Mouse (Mus musculus): ENCODE measurements around the gene Igsf8. TPM values are rescaled to one million over a fixed set of nuclear protein-coding genes. Genes with fewer than 3 reads are reported as not detected.

Igsf8 gene
- polyA plus RNA-seq, 1 experiment: 95.3 TPM

- H3K79me3 ChIP-seq (ENCODE audit: low read depth): no peaks in the 10 kb centered on the region
- H3K79me2 ChIP-seq (ENCODE audit: control insufficient read depth, insufficient read depth): no peaks in the 10 kb centered on the region
- no peak overlapping the region for H3ac ChIP-seq (ENCODE audit: control insufficient read depth, insufficient read length, low read depth)
- no peak for TF ChIP-seq CEBPB (IDR thresholded peaks at IDR 0.05; ENCODE audit: low read depth)
- no peak for TF ChIP-seq USF1 (IDR thresholded peaks at IDR 0.05; ENCODE audit: low read depth)
- no peak for TF ChIP-seq MAX (IDR thresholded peaks at IDR 0.05)
- no peak for TF ChIP-seq MYOD1 (IDR thresholded peaks at IDR 0.05; ENCODE audit: control insufficient read depth, insufficient read length, low read depth)
- no peak for TF ChIP-seq FOSL1 (IDR thresholded peaks at IDR 0.05; ENCODE audit: insufficient read depth, low read length, poor library complexity, severe bottlenecking)
- no peaks in the 10 kb centered on the region for H3K36me3 ChIP-seq (ENCODE audit: control insufficient read depth, insufficient read depth)
- no peak overlapping the region for H3K4me3 ChIP-seq (ENCODE audit: insufficient read depth, poor library complexity, severe bottlenecking)
- peaks cover 22% of the 10 kb centered on the region for H3K27me3 ChIP-seq (ENCODE audit: control insufficient read depth, insufficient read depth, insufficient read length)
Observed at GRCm38 (mm10) chr1:172329616-172330015, 68.2 kb downstream of the Igsf8 start.

GRCm38 (mm10) chr1:172331422-172331947, 70.0 kb downstream of the Igsf8 start:
- Histone ChIP-seq H3K79me3 (ENCODE audit: low read depth) (no peaks in the 10 kb centered on the region), H3K79me2 (ENCODE audit: control insufficient read depth, insufficient read depth) (no peaks in the 10 kb centered on the region), H3K27me3 (ENCODE audit: control insufficient read depth, insufficient read depth, insufficient read length) (peaks cover 29% of the 10 kb centered on the region), H3ac (ENCODE audit: control insufficient read depth, insufficient read length, low read depth) (no peak overlapping the region), H3K4me3 (ENCODE audit: insufficient read depth, poor library complexity, severe bottlenecking) (no peak overlapping the region), H3K36me3 (ENCODE audit: control insufficient read depth, insufficient read depth) (no peaks in the 10 kb centered on the region)
- TF ChIP-seq CEBPB (IDR thresholded peaks at IDR 0.05; ENCODE audit: low read depth) (no peak), MYOD1 (IDR thresholded peaks at IDR 0.05; ENCODE audit: control insufficient read depth, insufficient read length, low read depth) (no peak), FOSL1 (IDR thresholded peaks at IDR 0.05; ENCODE audit: insufficient read depth, low read length, poor library complexity, severe bottlenecking) (no peak), MYOG (IDR thresholded peaks at IDR 0.05; ENCODE audit: control insufficient read depth, extremely low read depth, insufficient read length) (no peak), CTCF (IDR thresholded peaks at IDR 0.05; ENCODE audit: control insufficient read depth, insufficient read depth, insufficient read length) (no peak), USF1 (IDR thresholded peaks at IDR 0.05; ENCODE audit: low read depth) (no peak), MAX (IDR thresholded peaks at IDR 0.05) (no peak)

GRCm38 (mm10) chr1:172332925-172333324, 71.5 kb downstream of the Igsf8 start:
- no peaks in the 10 kb centered on the region for H3K79me3 ChIP-seq (ENCODE audit: low read depth)
- H3K4me3 ChIP-seq (ENCODE audit: insufficient read depth, poor library complexity, severe bottlenecking): no peak overlapping the region
- no peak overlapping the region for H3ac ChIP-seq (ENCODE audit: control insufficient read depth, insufficient read length, low read depth)
- no peak for TF ChIP-seq CTCF (IDR thresholded peaks at IDR 0.05; ENCODE audit: control insufficient read depth, insufficient read depth, insufficient read length)
- no peak for TF ChIP-seq CEBPB (IDR thresholded peaks at IDR 0.05; ENCODE audit: low read depth)
- no peak for TF ChIP-seq MAX (IDR thresholded peaks at IDR 0.05)
- TF ChIP-seq FOSL1 (IDR thresholded peaks at IDR 0.05; ENCODE audit: insufficient read depth, low read length, poor library complexity, severe bottlenecking): no peak
- TF ChIP-seq MYOG (IDR thresholded peaks at IDR 0.05; ENCODE audit: control insufficient read depth, extremely low read depth, insufficient read length): no peak
- no peak for TF ChIP-seq USF1 (IDR thresholded peaks at IDR 0.05; ENCODE audit: low read depth)
- TF ChIP-seq MYOD1 (IDR thresholded peaks at IDR 0.05; ENCODE audit: control insufficient read depth, insufficient read length, low read depth): no peak
- H3K79me2 ChIP-seq (ENCODE audit: control insufficient read depth, insufficient read depth): no peaks in the 10 kb centered on the region
- H3K36me3 ChIP-seq (ENCODE audit: control insufficient read depth, insufficient read depth): no peaks in the 10 kb centered on the region
- peaks cover 31% of the 10 kb centered on the region for H3K27me3 ChIP-seq (ENCODE audit: control insufficient read depth, insufficient read depth, insufficient read length)

- no peak overlapping the region for H3ac ChIP-seq (ENCODE audit: control insufficient read depth, insufficient read length, low read depth)
- no peaks in the 10 kb centered on the region for H3K79me3 ChIP-seq (ENCODE audit: low read depth)
- peaks cover 32% of the 10 kb centered on the region for H3K27me3 ChIP-seq (ENCODE audit: control insufficient read depth, insufficient read depth, insufficient read length)
- TF ChIP-seq FOSL1 (IDR thresholded peaks at IDR 0.05; ENCODE audit: insufficient read depth, low read length, poor library complexity, severe bottlenecking) (no peak), MAX (IDR thresholded peaks at IDR 0.05) (no peak)
- no peak overlapping the region for H3K4me3 ChIP-seq (ENCODE audit: insufficient read depth, poor library complexity, severe bottlenecking)
- no peaks in the 10 kb centered on the region for H3K79me2 ChIP-seq (ENCODE audit: control insufficient read depth, insufficient read depth)
- no peaks in the 10 kb centered on the region for H3K36me3 ChIP-seq (ENCODE audit: control insufficient read depth, insufficient read depth)
Observed at GRCm38 (mm10) chr1:172333512-172333911, 72.1 kb downstream of the Igsf8 start.

- Histone ChIP-seq H3K36me3 (ENCODE audit: control insufficient read depth, insufficient read depth) (no peaks in the 10 kb centered on the region), H3ac (ENCODE audit: control insufficient read depth, insufficient read length, low read depth) (no peak overlapping the region), H3K79me3 (ENCODE audit: low read depth) (no peaks in the 10 kb centered on the region), H3K4me3 (ENCODE audit: insufficient read depth, poor library complexity, severe bottlenecking) (no peak overlapping the region), H3K27me3 (ENCODE audit: control insufficient read depth, insufficient read depth, insufficient read length) (peaks cover 30% of the 10 kb centered on the region), H3K79me2 (ENCODE audit: control insufficient read depth, insufficient read depth) (no peaks in the 10 kb centered on the region)
- TF ChIP-seq MYOG (IDR thresholded peaks at IDR 0.05; ENCODE audit: control insufficient read depth, extremely low read depth, insufficient read length): no peak
- no peak for TF ChIP-seq MAX (IDR thresholded peaks at IDR 0.05)
- no peak for TF ChIP-seq USF1 (IDR thresholded peaks at IDR 0.05; ENCODE audit: low read depth)
- no peak for TF ChIP-seq CEBPB (IDR thresholded peaks at IDR 0.05; ENCODE audit: low read depth)
- no peak for TF ChIP-seq MYOD1 (IDR thresholded peaks at IDR 0.05; ENCODE audit: control insufficient read depth, insufficient read length, low read depth)
- no peak for TF ChIP-seq FOSL1 (IDR thresholded peaks at IDR 0.05; ENCODE audit: insufficient read depth, low read length, poor library complexity, severe bottlenecking)
- no peak for TF ChIP-seq CTCF (IDR thresholded peaks at IDR 0.05; ENCODE audit: control insufficient read depth, insufficient read depth, insufficient read length)
Observed at GRCm38 (mm10) chr1:172335804-172336203, 74.4 kb downstream of the Igsf8 start.

- H3K79me2 ChIP-seq (ENCODE audit: control insufficient read depth, insufficient read depth): no peaks in the 10 kb centered on the region
- H3K27me3 ChIP-seq (ENCODE audit: control insufficient read depth, insufficient read depth, insufficient read length): peaks cover 34% of the 10 kb centered on the region
Observed at GRCm38 (mm10) chr1:172337411-172338185, 76.2 kb downstream of the Igsf8 start.

More at GRCm38 (mm10) chr1:172337411-172338185, 76.2 kb downstream of the Igsf8 start:
- H3K36me3 ChIP-seq (ENCODE audit: control insufficient read depth, insufficient read depth): no peaks in the 10 kb centered on the region
- H3ac ChIP-seq (ENCODE audit: control insufficient read depth, insufficient read length, low read depth): no peak overlapping the region
- no peak overlapping the region for H3K4me3 ChIP-seq (ENCODE audit: insufficient read depth, poor library complexity, severe bottlenecking)
- no peak for TF ChIP-seq MYOG (IDR thresholded peaks at IDR 0.05; ENCODE audit: control insufficient read depth, extremely low read depth, insufficient read length)
- no peak for TF ChIP-seq USF1 (IDR thresholded peaks at IDR 0.05; ENCODE audit: low read depth)
- no peak for TF ChIP-seq MAX (IDR thresholded peaks at IDR 0.05)
- no peak for TF ChIP-seq FOSL1 (IDR thresholded peaks at IDR 0.05; ENCODE audit: insufficient read depth, low read length, poor library complexity, severe bottlenecking)
- no peak for TF ChIP-seq CTCF (IDR thresholded peaks at IDR 0.05; ENCODE audit: control insufficient read depth, insufficient read depth, insufficient read length)
- TF ChIP-seq MYOD1 (IDR thresholded peaks at IDR 0.05; ENCODE audit: control insufficient read depth, insufficient read length, low read depth): no peak
- no peaks in the 10 kb centered on the region for H3K79me3 ChIP-seq (ENCODE audit: low read depth)

Data from C2C12 (cell line).